Mouse (Mus musculus): ENCODE data around the gene Dapp1. TPM values are rescaled to one million over a fixed set of nuclear protein-coding genes. Genes with fewer than 3 reads are reported as not detected.

The Dapp1 gene
- total and polyA plus RNA-seq, 2 experiments, result 0.59 to 1.6 TPM

DNA sequence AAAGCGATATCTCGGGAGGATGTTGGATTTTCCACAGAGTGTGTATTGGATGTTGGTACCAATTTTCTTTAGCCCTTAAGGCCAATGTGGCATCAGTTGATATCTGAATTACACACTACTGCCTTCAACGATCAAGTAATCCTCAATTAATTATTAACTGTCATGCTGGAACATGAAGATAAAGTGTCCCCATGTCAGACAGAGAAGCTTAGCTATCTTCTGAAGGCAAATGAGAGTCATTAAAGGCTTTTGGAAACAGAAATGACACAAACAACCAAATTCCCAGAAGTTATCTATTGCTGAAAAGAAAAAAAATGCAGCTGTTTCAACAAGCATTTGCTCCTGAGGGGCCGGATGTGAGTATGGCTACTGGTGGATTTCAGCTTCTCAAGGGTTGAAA, 40.7 kb upstream of the Dapp1 start:
- H3K79me2 ChIP-seq (ENCODE audit: control insufficient read depth, insufficient read depth, low read length), result no peaks in the 10 kb centered on the region
- no peaks in the 10 kb centered on the region for H3K36me3 ChIP-seq (ENCODE audit: control insufficient read depth, insufficient read depth, low read length)
- H3K4me1 ChIP-seq (ENCODE audit: control insufficient read depth, insufficient read depth, low read length), result no peaks in the 10 kb centered on the region; the same call in 1 of the 2 replicates
- no peak overlapping the region for H3K9ac ChIP-seq (ENCODE audit: low read depth, low read length)
- no peak overlapping the region for H3K27ac ChIP-seq (replicated peaks; ENCODE audit: insufficient read depth, low read depth, low read length)
- no peaks in the 10 kb centered on the region for H3K27me3 ChIP-seq (ENCODE audit: control insufficient read depth, insufficient read depth, low read length)
- peak; percentile 3 for DNase-seq (ENCODE audit: extremely low read depth, low read depth, low spot score)
- TF ChIP-seq POLR2A (IDR thresholded peaks at IDR 0.05; ENCODE audit: extremely low read depth, insufficient read depth, low read length) (no peak), CTCF (IDR thresholded peaks at IDR 0.05; ENCODE audit: low read depth, low read length) (no peak)
- 73% methylated on average over 4 of the region's 4 CpGs for WGBS
- H3K4me3 ChIP-seq (ENCODE audit: insufficient read depth, low read depth, low read length), result no peak overlapping the region

DNA sequence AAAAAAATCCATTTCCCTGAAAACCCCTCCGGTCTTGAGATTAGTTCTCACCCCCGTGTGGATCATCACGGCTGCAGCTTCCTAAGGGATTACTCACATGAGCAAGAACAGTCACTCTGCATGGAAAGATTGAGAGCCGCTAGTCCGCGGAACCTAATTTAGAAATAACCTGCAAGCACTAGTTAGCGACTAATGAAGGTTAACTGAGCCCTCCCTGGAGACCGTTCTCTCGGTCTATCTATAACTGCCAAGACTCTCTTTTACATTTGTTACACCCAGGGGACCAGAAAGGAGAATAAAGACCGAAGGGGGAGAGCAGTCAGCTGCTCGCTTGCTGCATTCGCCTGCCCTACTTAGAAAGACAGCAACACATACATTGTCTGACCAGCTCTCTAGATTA, 35.5 kb upstream of the Dapp1 start:
- no peak overlapping the region for H3K4me3 ChIP-seq (ENCODE audit: insufficient read depth, low read depth, low read length)
- H3K4me1 ChIP-seq (ENCODE audit: control insufficient read depth, insufficient read depth, low read length), result no peaks in the 10 kb centered on the region
- no peak for TF ChIP-seq POLR2A (IDR thresholded peaks at IDR 0.05; ENCODE audit: extremely low read depth, insufficient read depth, low read length)
- no peak for TF ChIP-seq CTCF (IDR thresholded peaks at IDR 0.05; ENCODE audit: low read depth, low read length)
- 95% methylated on average over 12 of the region's 12 CpGs for WGBS
- H3K27me3 ChIP-seq (ENCODE audit: control insufficient read depth, insufficient read depth, low read length), result no peaks in the 10 kb centered on the region
- H3K36me3 ChIP-seq (ENCODE audit: control insufficient read depth, insufficient read depth, low read length), result no peaks in the 10 kb centered on the region
- no peak for DNase-seq (ENCODE audit: extremely low read depth, low read depth, low spot score)
- no peak overlapping the region for H3K27ac ChIP-seq (replicated peaks; ENCODE audit: insufficient read depth, low read depth, low read length)
- H3K9ac ChIP-seq (ENCODE audit: low read depth, low read length), result no peak overlapping the region
- no peaks in the 10 kb centered on the region for H3K79me2 ChIP-seq (ENCODE audit: control insufficient read depth, insufficient read depth, low read length)

DNA sequence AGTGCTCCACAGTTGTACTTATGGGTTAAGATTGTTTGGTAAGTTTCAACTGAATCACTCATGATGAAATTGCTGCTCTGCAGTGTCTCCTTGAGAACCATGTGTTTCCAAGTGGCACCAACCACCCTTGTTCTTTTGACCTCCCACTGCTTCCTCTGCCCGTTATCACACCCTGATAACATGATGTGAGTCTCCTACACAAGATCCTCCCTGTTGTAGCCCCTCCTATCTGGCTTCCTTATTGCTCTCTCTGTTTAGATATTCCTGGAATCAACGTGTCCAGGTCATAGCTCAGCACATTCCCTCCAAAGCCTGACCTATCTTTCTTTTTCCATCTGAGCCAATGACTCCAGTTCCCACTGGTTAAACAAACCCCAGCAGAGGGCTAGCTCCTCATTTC, 33.4 kb upstream of the Dapp1 start:
- Histone ChIP-seq H3K79me2 (ENCODE audit: control insufficient read depth, insufficient read depth, low read length) (no peaks in the 10 kb centered on the region), H3K9ac (ENCODE audit: low read depth, low read length) (no peak overlapping the region), H3K4me3 (ENCODE audit: insufficient read depth, low read depth, low read length) (no peak overlapping the region), H3K4me1 (ENCODE audit: control insufficient read depth, insufficient read depth, low read length) (no peaks in the 10 kb centered on the region), H3K36me3 (ENCODE audit: control insufficient read depth, insufficient read depth, low read length) (no peaks in the 10 kb centered on the region), H3K27ac (replicated peaks; ENCODE audit: insufficient read depth, low read depth, low read length) (no peak overlapping the region), H3K27me3 (ENCODE audit: control insufficient read depth, insufficient read depth, low read length) (no peaks in the 10 kb centered on the region)
- DNase-seq (ENCODE audit: extremely low read depth, low read depth, low spot score), result no peak
- WGBS, result 77% methylated on average over 2 of the region's 2 CpGs
- TF ChIP-seq POLR2A (IDR thresholded peaks at IDR 0.05; ENCODE audit: extremely low read depth, insufficient read depth, low read length) (no peak), CTCF (IDR thresholded peaks at IDR 0.05; ENCODE audit: low read depth, low read length) (no peak)

GRCm38 (mm10) chr3:138012351-138012750, 31.0 kb upstream of the Dapp1 start:
- Histone ChIP-seq H3K4me3 (ENCODE audit: insufficient read depth, low read depth, low read length) (peak overlapping the region; percentile 49), H3K9ac (ENCODE audit: low read depth, low read length) (peak overlapping the region; percentile 58; the same call in 1 of the 2 replicates), H3K4me1 (ENCODE audit: control insufficient read depth, insufficient read depth, low read length) (no peaks in the 10 kb centered on the region), H3K79me2 (ENCODE audit: control insufficient read depth, insufficient read depth, low read length) (no peaks in the 10 kb centered on the region), H3K36me3 (ENCODE audit: control insufficient read depth, insufficient read depth, low read length) (no peaks in the 10 kb centered on the region), H3K27me3 (ENCODE audit: control insufficient read depth, insufficient read depth, low read length) (no peaks in the 10 kb centered on the region), H3K27ac (replicated peaks; ENCODE audit: insufficient read depth, low read depth, low read length) (no peak overlapping the region)
- 8% methylated on average over 4 of the region's 4 CpGs for WGBS
- peak; percentile 64 for DNase-seq (ENCODE audit: extremely low read depth, low read depth, low spot score)
- TF ChIP-seq POLR2A (IDR thresholded peaks at IDR 0.05; ENCODE audit: extremely low read depth, insufficient read depth, low read length) (no peak), CTCF (IDR thresholded peaks at IDR 0.05; ENCODE audit: low read depth, low read length) (no peak)

DNA sequence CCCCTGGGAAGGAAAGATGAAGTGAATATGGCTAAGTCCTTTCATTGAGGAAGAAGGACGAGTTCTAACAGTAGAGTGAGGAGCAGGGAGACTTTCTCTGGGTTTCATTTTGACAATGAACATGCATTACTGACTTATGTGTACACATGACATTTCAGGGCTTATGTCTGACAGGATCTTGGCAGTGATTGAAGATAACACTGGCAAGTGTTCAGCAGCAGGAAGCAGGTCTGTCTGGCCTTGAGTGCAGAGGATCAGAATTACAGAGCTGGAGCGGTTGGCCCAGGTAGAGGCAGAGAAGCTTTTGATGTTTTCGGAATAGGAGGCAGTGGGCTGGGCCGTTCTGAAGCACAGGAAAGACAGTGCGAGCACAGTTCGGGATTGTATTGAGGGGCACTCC, 26.8 kb upstream of the Dapp1 start:
- H3K79me2 ChIP-seq (ENCODE audit: control insufficient read depth, insufficient read depth, low read length), result no peaks in the 10 kb centered on the region
- 51% methylated on average over 6 of the region's 6 CpGs for WGBS
- no peak for DNase-seq (ENCODE audit: extremely low read depth, low read depth, low spot score)

GRCm38 (mm10) chr3:138006896-138007295, 25.6 kb upstream of the Dapp1 start:
- Histone ChIP-seq H3K27me3 (ENCODE audit: control insufficient read depth, insufficient read depth, low read length) (no peaks in the 10 kb centered on the region), H3K79me2 (ENCODE audit: control insufficient read depth, insufficient read depth, low read length) (no peaks in the 10 kb centered on the region), H3K4me3 (ENCODE audit: insufficient read depth, low read depth, low read length) (no peak overlapping the region), H3K36me3 (ENCODE audit: control insufficient read depth, insufficient read depth, low read length) (no peaks in the 10 kb centered on the region), H3K27ac (replicated peaks; ENCODE audit: insufficient read depth, low read depth, low read length) (no peak overlapping the region), H3K9ac (ENCODE audit: low read depth, low read length) (no peak overlapping the region), H3K4me1 (ENCODE audit: control insufficient read depth, insufficient read depth, low read length) (no peaks in the 10 kb centered on the region)
- WGBS, result 66% methylated on average over 3 of the region's 3 CpGs
- DNase-seq (ENCODE audit: extremely low read depth, low read depth, low spot score), result no peak
- no peak for TF ChIP-seq CTCF (IDR thresholded peaks at IDR 0.05; ENCODE audit: low read depth, low read length)
- no peak for TF ChIP-seq POLR2A (IDR thresholded peaks at IDR 0.05; ENCODE audit: extremely low read depth, insufficient read depth, low read length)

More for the DNA sequence above, 26.8 kb upstream of the Dapp1 start:
- TF ChIP-seq POLR2A (IDR thresholded peaks at IDR 0.05; ENCODE audit: extremely low read depth, insufficient read depth, low read length) (no peak), CTCF (IDR thresholded peaks at IDR 0.05; ENCODE audit: low read depth, low read length) (no peak)
- Histone ChIP-seq H3K4me3 (ENCODE audit: insufficient read depth, low read depth, low read length) (no peak overlapping the region), H3K27ac (replicated peaks; ENCODE audit: insufficient read depth, low read depth, low read length) (no peak overlapping the region), H3K27me3 (ENCODE audit: control insufficient read depth, insufficient read depth, low read length) (no peaks in the 10 kb centered on the region), H3K36me3 (ENCODE audit: control insufficient read depth, insufficient read depth, low read length) (no peaks in the 10 kb centered on the region), H3K4me1 (ENCODE audit: control insufficient read depth, insufficient read depth, low read length) (no peaks in the 10 kb centered on the region), H3K9ac (ENCODE audit: low read depth, low read length) (no peak overlapping the region)

Measured in liver, adult 2 months (tissue).